ENCODE assay signal across 12 mouse cellular contexts in the genomic region with DNA sequence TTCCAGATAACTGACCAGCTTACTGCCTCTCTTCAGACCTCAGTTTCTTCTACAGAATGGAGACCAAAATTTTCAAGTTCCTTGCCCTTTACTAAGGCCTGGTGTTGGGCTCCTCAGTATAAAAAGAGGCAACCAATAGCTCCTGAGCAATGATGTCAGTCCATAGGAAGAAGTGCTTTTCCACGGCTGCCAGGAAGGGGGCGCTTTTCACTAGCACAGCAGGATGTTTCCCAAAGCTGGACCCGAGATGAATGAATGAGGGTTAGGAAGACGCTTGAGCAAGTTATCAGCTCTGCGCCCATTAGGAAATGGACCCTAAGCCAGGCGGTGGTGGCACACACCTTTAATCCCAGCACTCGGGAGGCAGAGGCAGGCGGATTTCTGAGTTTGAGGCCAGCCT. TPM values are rescaled to one million over a fixed set of nuclear protein-coding genes. Genes with fewer than 3 reads are reported as not detected.
DNase-seq lines count a peak whose midpoint lies in the region; ATAC-seq and TF ChIP-seq lines count a peak whose summit lies in the region.
"Had no signal": no experiment of that assay in that cellular context is flagged by ENCODE, and none has a peak within 500 bp of the region (broad histone marks: within the 10 kb centered on the region; RNA-seq: fewer than 3 reads in every experiment).

No protein-coding gene starts in this region.

- DNase-seq in heart, postnatal 0 days (ENCODE audit: low spot score): no peak
- peak; percentile 44 for DNase-seq in thymus, postnatal 14 days
- DNase-seq in thymus, adult 2 months: no peak
- peak; percentile 62 to 75 for DNase-seq in kidney, postnatal 4 days
- peak; percentile 75 for DNase-seq in stomach, postnatal 0 days (ENCODE audit: low spot score)
- no peak for DNase-seq in urinary bladder, postnatal 4 days (ENCODE audit: low spot score in 2 of 2)
- DNase-seq in neural tube, embryonic 10.5 days (ENCODE audit: extremely low spot score, low spot score): no peak
- DNase-seq: cerebellum, adult 9-11 months had no signal

- no peak for TF ChIP-seq EP300 in heart, postnatal 0 days (IDR thresholded peaks at IDR 0.05; ENCODE audit: low read depth)
- no peak for TF ChIP-seq EP300 in stomach, postnatal 0 days (optimal IDR thresholded peaks at IDR 0.05)

- no peak overlapping the region for H3K4me2 ChIP-seq in heart, postnatal 0 days (ENCODE audit: low read depth, low read length)
- H3K4me2 ChIP-seq in heart, embryonic 11.5 days: no peak overlapping the region
- no peak overlapping the region for H3K4me2 ChIP-seq in stomach, postnatal 0 days (replicated peaks; ENCODE audit: low read depth)

- 0 out of 2 replicates have a peak, but pooled peaks have one; percentile 22 for TF ChIP-seq CTCF in heart, postnatal 0 days (IDR thresholded peaks at IDR 0.05; ENCODE audit: low read depth)
- TF ChIP-seq CTCF in thymus, adult 2 months (IDR thresholded peaks at IDR 0.05; ENCODE audit: borderline replicate concordance, control insufficient read depth, extremely low read depth, insufficient read depth, low read length, poor library complexity): no peak
- TF ChIP-seq CTCF in stomach, postnatal 0 days (IDR thresholded peaks at IDR 0.05; ENCODE audit: low read depth): peak; percentile 72

- H3K27ac ChIP-seq in heart, postnatal 0 days (ENCODE audit: low read depth): no peak overlapping the region
- no peak overlapping the region for H3K27ac ChIP-seq in heart, embryonic 11.5 days (ENCODE audit: low read depth, low read length)
- H3K27ac ChIP-seq in thymus, adult 2 months (ENCODE audit: control insufficient read depth, insufficient read depth, low read length): no peak overlapping the region
- H3K27ac ChIP-seq in stomach, postnatal 0 days (replicated peaks): no peak overlapping the region

- whole genome bisulfite sequencing in heart, postnatal 0 days: 61% methylated on average over 8 of the region's 8 CpGs
- WGBS in heart, embryonic 11.5 days (ENCODE audit: insufficient replicate concordance): 62% methylated on average over 8 of the region's 8 CpGs
- 76% methylated on average over 8 of the region's 8 CpGs for WGBS in thymus, adult 2 months
- WGBS in stomach, postnatal 0 days: 54% methylated on average over 7 of the region's 8 CpGs

- H3K9ac ChIP-seq in heart, postnatal 0 days (replicated peaks; ENCODE audit: low read depth, low read length): no peak overlapping the region
- no peak overlapping the region for H3K9ac ChIP-seq in heart, embryonic 11.5 days (ENCODE audit: low read depth, low read length)
- H3K9ac ChIP-seq in stomach, postnatal 0 days (ENCODE audit: low read length): no peak overlapping the region

- ATAC-seq in heart, postnatal 0 days (ENCODE audit: insufficient read depth, low read depth): no peak
- no peak for ATAC-seq in heart, embryonic 11.5 days (replicated peaks; ENCODE audit: insufficient number of reproducible peaks, low FRiP score, low TSS enrichment)
- ATAC-seq in stomach, postnatal 0 days (ENCODE audit: low FRiP score, low TSS enrichment): no peak
- ATAC-seq: forebrain, embryonic 16.5 days; Patski had no signal

- H3K4me1 ChIP-seq in heart, postnatal 0 days (ENCODE audit: control insufficient read depth, insufficient read depth): no peaks in the 10 kb centered on the region
- H3K4me1 ChIP-seq in heart, embryonic 11.5 days (ENCODE audit: control insufficient read depth, insufficient read depth, low read length): no peaks in the 10 kb centered on the region
- 0 out of 2 replicates have a peak, but pooled peaks cover 3% of the 10 kb centered on the region for H3K4me1 ChIP-seq in thymus, adult 2 months (replicated peaks; ENCODE audit: control insufficient read depth, insufficient read depth, low read length)
- no peaks in the 10 kb centered on the region for H3K4me1 ChIP-seq in stomach, postnatal 0 days (replicated peaks; ENCODE audit: control insufficient read depth, insufficient read depth)

- no peaks in the 10 kb centered on the region for H3K27me3 ChIP-seq in heart, postnatal 0 days (ENCODE audit: control insufficient read depth, insufficient read depth, low read length)
- H3K27me3 ChIP-seq in heart, embryonic 11.5 days (ENCODE audit: control insufficient read depth, insufficient read depth, low read length): no peaks in the 10 kb centered on the region
- H3K27me3 ChIP-seq in thymus, adult 2 months (ENCODE audit: control insufficient read depth, insufficient read depth, low read length): no peaks in the 10 kb centered on the region
- H3K27me3 ChIP-seq in stomach, postnatal 0 days (ENCODE audit: control insufficient read depth, insufficient read depth, low read length): no peaks in the 10 kb centered on the region
- H3K27me3 ChIP-seq: Patski had no signal

- H3K4me3 ChIP-seq in heart, postnatal 0 days (ENCODE audit: low read depth, low read length): no peak overlapping the region
- H3K4me3 ChIP-seq in heart, embryonic 11.5 days (ENCODE audit: low read depth, low read length): no peak overlapping the region
- H3K4me3 ChIP-seq in thymus, adult 2 months (ENCODE audit: control insufficient read depth, insufficient read depth, low read length): no peak overlapping the region
- no peak overlapping the region for H3K4me3 ChIP-seq in stomach, postnatal 0 days (ENCODE audit: low read depth, low read length)
- H3K4me3 ChIP-seq: myocyte had no signal

- H3K36me3 ChIP-seq in heart, postnatal 0 days (replicated peaks; ENCODE audit: control insufficient read depth, insufficient read depth, low read length): peaks cover 32% of the 10 kb centered on the region
- peaks cover 5% of the 10 kb centered on the region; the same call in 1 of the 2 replicates for H3K36me3 ChIP-seq in heart, embryonic 11.5 days (ENCODE audit: control insufficient read depth, insufficient read depth, low read length)
- H3K36me3 ChIP-seq in thymus, adult 2 months (ENCODE audit: control insufficient read depth, insufficient read depth, low read length): peaks cover 18% of the 10 kb centered on the region
- H3K36me3 ChIP-seq in stomach, postnatal 0 days (ENCODE audit: control insufficient read depth, insufficient read depth, low read length): peaks cover 3% of the 10 kb centered on the region; the same call in 1 of the 2 replicates

- TF ChIP-seq POLR2A in thymus, adult 2 months (IDR thresholded peaks at IDR 0.05; ENCODE audit: control insufficient read depth, extremely low read depth, insufficient read depth, low read length, poor library complexity): no peak

- no peaks in the 10 kb centered on the region for H3K9me3 ChIP-seq in heart, postnatal 0 days (replicated peaks; ENCODE audit: control insufficient read depth, low read length)
- no peaks in the 10 kb centered on the region for H3K9me3 ChIP-seq in heart, embryonic 11.5 days (replicated peaks; ENCODE audit: control insufficient read depth, low read length)
- no peaks in the 10 kb centered on the region for H3K9me3 ChIP-seq in stomach, postnatal 0 days (ENCODE audit: control insufficient read depth, low read length)

RNA-seq across cellular contexts. Expression of a gene that starts 8.4 kb away (rescaled TPM):
- 0.73 and 8.1 TPM in 2 replicates for total RNA-seq in heart, postnatal 0 days (2014; rRNA removed; ENCODE audit: low replicate concordance)
- polyA plus RNA-seq in heart, postnatal 0 days (2015; fragmentation: Nextera tagmentation; extraction: Ambion mirVana): 0.18 and 0.34 TPM in 2 replicates
- polyA plus RNA-seq in heart, embryonic 11.5 days (2014; fragmentation: Nextera tagmentation; extraction: Ambion mirVana): 0.94 and 0.96 TPM in 2 replicates
- polyA plus RNA-seq in thymus, adult 2 months (2012; rRNA removed): 5.4 and 6.9 TPM in 2 replicates
- 77.4 and 85.3 TPM in 2 replicates for polyA plus RNA-seq in stomach, postnatal 0 days (2015; fragmentation: Nextera tagmentation; extraction: Ambion mirVana)

RNA-seq across cellular contexts. Expression of a gene that starts 9.2 kb away (rescaled TPM):
- total RNA-seq in heart, postnatal 0 days (2014; rRNA removed; ENCODE audit: low replicate concordance): 14.4 and 22.6 TPM in 2 replicates
- polyA plus RNA-seq in heart, postnatal 0 days (2015; fragmentation: Nextera tagmentation; extraction: Ambion mirVana): 17.0 and 20.4 TPM in 2 replicates
- 30.7 and 32.6 TPM in 2 replicates for polyA plus RNA-seq in heart, embryonic 11.5 days (2014; fragmentation: Nextera tagmentation; extraction: Ambion mirVana)
- 25.5 and 29.4 TPM in 2 replicates for polyA plus RNA-seq in thymus, adult 2 months (2012; rRNA removed)
- polyA plus RNA-seq in stomach, postnatal 0 days (2015; fragmentation: Nextera tagmentation; extraction: Ambion mirVana): 15.1 and 16.6 TPM in 2 replicates

RNA-seq across cellular contexts. Expression of a gene that starts 17.6 kb away (rescaled TPM):
- 117 and 196 TPM in 2 replicates for total RNA-seq in heart, postnatal 0 days (2014; rRNA removed; ENCODE audit: low replicate concordance)
- polyA plus RNA-seq in heart, postnatal 0 days (2015; fragmentation: Nextera tagmentation; extraction: Ambion mirVana): 128 and 131 TPM in 2 replicates
- polyA plus RNA-seq in heart, embryonic 11.5 days (2014; fragmentation: Nextera tagmentation; extraction: Ambion mirVana): 166 and 174 TPM in 2 replicates
- 94.9 and 103 TPM in 2 replicates for polyA plus RNA-seq in thymus, adult 2 months (2012; rRNA removed)
- 102 and 106 TPM in 2 replicates for polyA plus RNA-seq in stomach, postnatal 0 days (2015; fragmentation: Nextera tagmentation; extraction: Ambion mirVana)

RNA-seq across cellular contexts. Expression of a gene that starts 25.0 kb away (rescaled TPM):
- total RNA-seq in heart, postnatal 0 days (2014; rRNA removed; ENCODE audit: low replicate concordance): 14.2 and 17.5 TPM in 2 replicates
- 10.1 and 10.2 TPM in 2 replicates for polyA plus RNA-seq in heart, postnatal 0 days (2015; fragmentation: Nextera tagmentation; extraction: Ambion mirVana)
- 10.3 and 10.6 TPM in 2 replicates for polyA plus RNA-seq in heart, embryonic 11.5 days (2014; fragmentation: Nextera tagmentation; extraction: Ambion mirVana)
- 10.3 and 15.8 TPM in 2 replicates for polyA plus RNA-seq in thymus, adult 2 months (2012; rRNA removed)
- polyA plus RNA-seq in stomach, postnatal 0 days (2015; fragmentation: Nextera tagmentation; extraction: Ambion mirVana): 9.1 and 9.7 TPM in 2 replicates

RNA-seq across cellular contexts. Expression of a gene that starts 26.1 kb away (rescaled TPM):
- 36.8 and 59.1 TPM in 2 replicates for total RNA-seq in heart, postnatal 0 days (2014; rRNA removed; ENCODE audit: low replicate concordance)
- polyA plus RNA-seq in heart, postnatal 0 days (2015; fragmentation: Nextera tagmentation; extraction: Ambion mirVana): 70.4 and 85.8 TPM in 2 replicates
- polyA plus RNA-seq in heart, embryonic 11.5 days (2014; fragmentation: Nextera tagmentation; extraction: Ambion mirVana): 98.7 and 101 TPM in 2 replicates
- 56.9 and 75.1 TPM in 2 replicates for polyA plus RNA-seq in thymus, adult 2 months (2012; rRNA removed)
- polyA plus RNA-seq in stomach, postnatal 0 days (2015; fragmentation: Nextera tagmentation; extraction: Ambion mirVana): 123 and 130 TPM in 2 replicates

Comparison
In these comparisons a context has a peak if more than half of its experiments do, and no peak if none do; other contexts are left out.
1. DNase-seq: peak in thymus, postnatal 14 days (single experiment), kidney, postnatal 4 days (2 of 2) and stomach, postnatal 0 days (single experiment); none in heart, postnatal 0 days (single experiment), thymus, adult 2 months (single experiment), urinary bladder, postnatal 4 days (0 of 2) and neural tube, embryonic 10.5 days (single experiment).